Mouse (Mus musculus) olfactory bulb, adult 2 months (tissue): Measurements from ENCODE around the gene Pklr. TPM values are rescaled to one million over a fixed set of nuclear protein-coding genes. Genes with fewer than 3 reads are reported as not detected.

Experiments
- H3K27ac ChIP-seq: fragments of 200-500 bp; 2 replicates; pipeline ENCODE4 v1.5.1; 2012; ENCODE audit warnings: low read depth, low read length; ENCODE audit not compliant: insufficient read depth
- H3K4me1 ChIP-seq: fragments of 200-500 bp; 2 replicates; pipeline ENCODE4 v1.6.1; 2012; ENCODE audit warnings: low read length; ENCODE audit not compliant: control insufficient read depth, insufficient read depth
- H3K4me3 ChIP-seq: fragments of 200-500 bp; 2 replicates; pipeline ENCODE4 v1.5.1; 2012; ENCODE audit warnings: mild to moderate bottlenecking, low read depth, low read length, moderate library complexity; ENCODE audit not compliant: insufficient read depth
- CTCF ChIP-seq: fragments of 200-500 bp; IDR thresholded peaks from 2 replicates; pipeline ENCODE4 v1.5.1; 2012; ENCODE audit warnings: low read depth, mild to moderate bottlenecking, low read length, moderate library complexity; ENCODE audit not compliant: insufficient read depth
- POLR2A ChIP-seq: fragments of 200-500 bp; IDR thresholded peaks from 2 replicates; pipeline ENCODE4 v1.6.1; 2012; ENCODE audit warnings: mild to moderate bottlenecking, low read depth, low read length, moderate library complexity; ENCODE audit not compliant: insufficient read depth
- WGBS: fragments of 180-500 bp; shearing (Covaris S2); methylation state at CpG from one replicate; pipeline ENCODE4 v1.1.7; 2018; 5-methylcytosine and 5-hydroxymethylcytosine counted together
- polyA plus RNA-seq: library from polyadenylated mRNA; stranded (reverse); fragments of >200 nt; gene quantifications from 2 replicates; pipeline ENCODE4 v1.2.4, GENCODE M21; 2012; ENCODE audit warnings: low replicate concordance; ENCODE audit not compliant: missing spikeins, insufficient read depth, insufficient read length

Pklr gene
- polyA plus RNA-seq, 1 experiment, result not detected

DNA sequence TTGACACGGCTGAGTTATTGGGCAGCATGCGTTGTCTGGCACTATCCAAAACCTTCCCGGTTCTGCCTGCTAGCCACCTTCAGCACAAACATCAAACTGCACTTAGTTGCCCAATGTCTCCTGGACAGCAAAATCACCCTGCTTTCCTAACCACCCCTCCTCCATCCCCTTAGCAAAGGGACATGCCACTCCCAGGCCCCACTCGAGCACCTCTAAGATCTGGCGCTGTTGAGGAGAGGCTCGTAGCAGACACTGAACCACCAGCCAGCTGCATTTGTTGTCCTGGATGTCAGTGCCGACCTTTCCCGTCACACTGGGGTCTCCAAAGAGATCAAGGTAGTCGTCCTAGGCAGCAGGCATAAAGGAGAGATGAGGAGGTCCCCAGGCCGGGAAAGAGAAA, 41.9 kb upstream of the Pklr start:
- Histone ChIP-seq H3K4me1 (peaks cover 28% of the 10 kb centered on the region), H3K27ac (no peak overlapping the region), H3K4me3 (no peak overlapping the region)
- WGBS, result 84% methylated on average over 10 of the region's 10 CpGs
- TF ChIP-seq CTCF, result no peak
- TF ChIP-seq POLR2A, result no peak

DNA sequence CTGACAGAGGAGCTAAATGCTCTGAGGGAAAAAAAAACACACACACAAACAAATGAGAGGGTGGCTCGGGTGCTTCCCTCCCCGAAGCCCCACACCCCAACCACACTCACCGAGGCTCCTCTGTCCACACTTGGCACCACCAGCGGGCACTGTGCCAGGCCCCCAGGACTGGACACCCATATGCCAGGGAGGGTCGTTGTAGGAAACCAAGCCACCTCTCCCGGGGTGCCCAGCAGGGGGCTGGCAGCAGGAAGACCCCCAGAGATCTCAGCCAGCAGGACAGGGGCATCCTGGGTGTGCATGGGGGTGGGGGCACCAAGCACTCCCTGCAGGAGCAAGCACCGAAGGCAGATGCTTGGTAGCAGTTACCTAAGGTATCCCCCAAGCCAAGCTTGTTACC, 35.1 kb upstream of the Pklr start, which contains the start of gene Gm43738:
Gene Gm43738 (minus strand): TSS at position 289 of the 400 bp plus-strand sequence.
- peak within 1 kb of the TSS; percentile 68 for H3K4me3 ChIP-seq
- WGBS, result 16% methylated on average over 7 of the region's 7 CpGs
- H3K4me1 ChIP-seq, result peaks cover 7% of the 10 kb centered on the region
- peak within 1 kb of the TSS; percentile 10; the same call in 1 of the 2 replicates for H3K27ac ChIP-seq
- TF ChIP-seq POLR2A (no peak), CTCF (no peak)

DNA sequence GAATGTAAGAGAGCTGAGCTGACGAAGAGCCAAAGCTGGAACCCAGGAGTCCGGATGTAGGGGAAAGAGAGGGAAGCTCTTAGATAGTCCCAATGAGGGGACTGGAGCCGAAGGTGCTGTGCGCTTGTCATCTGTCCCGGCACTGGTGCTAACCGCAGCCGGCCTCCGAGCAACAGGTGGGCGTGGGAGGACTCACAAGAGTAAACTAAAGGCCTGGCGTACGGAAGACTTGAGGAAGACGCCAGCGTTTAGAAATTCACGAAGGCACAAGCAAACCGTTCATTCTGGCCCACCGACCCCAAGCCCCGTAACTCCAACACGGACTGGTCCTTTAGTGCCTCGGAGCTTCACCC, 34.5 kb upstream of the Pklr start:
- WGBS, result under 1% methylated on average over 19 of the region's 19 CpGs

DNA sequence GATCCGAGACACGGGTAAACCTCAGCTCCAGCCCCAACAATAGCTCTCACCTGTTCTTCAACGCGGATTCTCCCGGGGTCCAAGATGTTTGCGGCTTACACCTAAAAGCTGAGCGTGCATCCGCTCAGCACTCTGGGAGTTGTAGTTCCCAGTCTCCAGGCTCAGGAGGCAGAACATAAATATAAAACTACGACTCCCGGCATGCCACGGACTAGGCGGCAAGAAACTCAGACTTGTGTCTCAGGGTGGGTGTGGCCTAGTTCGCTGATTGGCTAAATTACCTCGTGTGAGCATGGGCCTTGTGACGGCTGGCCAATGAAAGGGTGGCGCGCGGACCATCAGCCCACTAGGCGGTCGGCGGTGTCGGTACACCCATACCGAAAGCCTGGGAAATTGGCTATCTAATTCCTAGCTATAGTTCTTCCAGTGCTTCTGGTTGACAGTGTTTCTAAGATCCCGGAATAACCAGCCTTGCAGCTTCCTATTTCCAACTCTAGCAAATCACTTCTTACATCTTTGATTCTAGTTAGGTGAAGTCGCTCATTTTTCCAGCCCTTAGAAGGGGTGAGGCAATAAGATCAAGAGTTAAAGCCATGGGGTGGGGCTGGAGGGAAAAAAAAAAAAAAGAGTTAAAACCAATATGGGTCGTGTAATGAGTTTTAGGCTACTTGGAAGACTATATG, 34.0 kb upstream of the Pklr start, which contains the start of gene Fdps:
Gene Fdps (minus strand): TSS at position 148 of the 683 bp plus-strand sequence.
- WGBS, result under 1% methylated on average over 26 of the region's 26 CpGs
- H3K27ac ChIP-seq, result peak within 1 kb of the TSS; percentile 10; the same call in 1 of the 2 replicates

More for the DNA sequence above, 34.5 kb upstream of the Pklr start:
- H3K4me3 ChIP-seq, result peak overlapping the region; percentile 68
- TF ChIP-seq CTCF, result no peak
- TF ChIP-seq POLR2A, result no peak
- H3K27ac ChIP-seq, result peak overlapping the region; percentile 10; the same call in 1 of the 2 replicates
- peaks cover 7% of the 10 kb centered on the region for H3K4me1 ChIP-seq

DNA sequence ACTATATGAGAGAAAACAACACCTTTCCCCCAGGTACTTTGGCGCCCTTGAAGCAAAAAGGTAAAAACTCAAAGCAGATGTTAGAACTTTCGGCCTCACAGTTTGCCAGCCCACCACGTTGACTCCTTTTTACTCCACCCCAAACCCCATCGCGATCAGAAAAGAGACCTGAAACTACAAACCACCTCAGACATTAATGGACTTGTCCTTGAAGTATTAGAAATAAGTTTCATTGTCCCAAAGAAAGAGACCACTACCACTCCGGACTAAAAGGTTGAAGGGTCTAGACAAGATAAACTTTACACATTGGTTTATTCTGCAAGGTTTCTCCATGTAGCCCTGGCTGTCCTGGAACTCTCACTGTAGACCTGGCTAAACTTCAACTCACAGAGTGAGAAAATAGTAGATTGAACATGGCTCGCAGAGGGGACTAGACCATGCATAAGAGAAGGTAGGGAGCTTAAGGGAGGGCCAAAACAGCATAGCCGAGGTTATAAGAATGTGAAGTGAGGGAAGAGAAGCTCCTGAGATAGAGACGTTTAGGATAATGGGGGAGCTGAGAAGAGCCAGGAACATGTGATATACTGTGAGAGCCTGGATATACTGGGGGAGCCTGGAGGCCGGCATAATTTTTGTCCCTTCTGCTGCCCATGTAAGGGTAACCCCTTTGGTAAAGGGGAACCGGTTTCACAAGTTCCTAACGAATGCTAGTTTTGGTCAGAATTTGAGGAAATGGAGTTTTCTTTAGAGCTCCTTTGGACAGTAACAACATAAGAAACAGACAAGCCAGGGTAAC, 33.2 kb upstream of the Pklr start:
- WGBS, result 59% methylated on average over 12 of the region's 12 CpGs
- H3K4me3 ChIP-seq, result no peak overlapping the region
- peaks cover 7% of the 10 kb centered on the region for H3K4me1 ChIP-seq
- TF ChIP-seq CTCF (no peak), POLR2A (no peak)
- H3K27ac ChIP-seq, result no peak overlapping the region

More for the DNA sequence above, 34.0 kb upstream of the Pklr start, which contains the start of gene Fdps:
- peaks cover 7% of the 10 kb centered on the region for H3K4me1 ChIP-seq
- H3K4me3 ChIP-seq, result peak within 1 kb of the TSS; percentile 68
- TF ChIP-seq POLR2A (peak; percentile 43; the same call in 1 of the 2 replicates), CTCF (no peak)

DNA sequence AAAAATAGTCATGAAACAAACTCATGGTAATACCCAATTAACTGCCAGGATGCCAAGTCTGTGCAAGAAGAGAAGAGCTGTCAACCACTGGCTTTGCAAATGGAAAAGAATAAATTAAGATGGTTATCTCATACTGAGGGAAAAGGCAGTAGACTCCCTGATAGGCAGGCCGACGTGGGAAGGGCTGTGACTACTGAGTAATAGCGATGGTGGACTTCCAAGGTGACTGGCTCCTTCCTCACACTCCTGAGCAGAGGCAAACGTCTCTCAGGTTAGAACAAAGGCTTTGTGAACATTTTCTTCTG, 32.7 kb upstream of the Pklr start:
- no peak for TF ChIP-seq CTCF
- no peak for TF ChIP-seq POLR2A
- WGBS, result 80% methylated on average over 4 of the region's 4 CpGs
- H3K4me1 ChIP-seq, result peaks cover 7% of the 10 kb centered on the region
- H3K4me3 ChIP-seq, result no peak overlapping the region
- no peak overlapping the region for H3K27ac ChIP-seq

DNA sequence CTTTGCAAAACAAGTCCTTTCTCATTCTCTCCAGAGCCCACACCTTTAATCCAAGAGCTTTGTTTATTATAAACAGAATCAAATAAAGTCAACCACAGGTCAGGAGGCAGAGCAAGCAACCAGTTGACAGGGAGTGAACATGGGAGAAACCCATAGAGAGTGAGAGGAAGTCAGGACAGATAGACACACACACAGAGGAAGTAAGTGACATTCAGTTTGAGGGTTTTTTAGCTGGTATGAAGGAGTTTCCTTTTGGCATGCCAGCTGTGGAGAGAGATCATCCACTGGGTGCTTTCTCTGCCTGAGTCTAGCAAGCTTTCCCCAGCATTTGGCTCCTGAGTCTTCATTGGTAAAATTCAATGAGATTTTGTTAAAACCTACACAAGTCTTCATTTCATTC, 29.1 kb upstream of the Pklr start:
- no peak overlapping the region for H3K27ac ChIP-seq
- no peaks in the 10 kb centered on the region for H3K4me1 ChIP-seq
- H3K4me3 ChIP-seq, result no peak overlapping the region
- TF ChIP-seq POLR2A (no peak), CTCF (no peak)

DNA sequence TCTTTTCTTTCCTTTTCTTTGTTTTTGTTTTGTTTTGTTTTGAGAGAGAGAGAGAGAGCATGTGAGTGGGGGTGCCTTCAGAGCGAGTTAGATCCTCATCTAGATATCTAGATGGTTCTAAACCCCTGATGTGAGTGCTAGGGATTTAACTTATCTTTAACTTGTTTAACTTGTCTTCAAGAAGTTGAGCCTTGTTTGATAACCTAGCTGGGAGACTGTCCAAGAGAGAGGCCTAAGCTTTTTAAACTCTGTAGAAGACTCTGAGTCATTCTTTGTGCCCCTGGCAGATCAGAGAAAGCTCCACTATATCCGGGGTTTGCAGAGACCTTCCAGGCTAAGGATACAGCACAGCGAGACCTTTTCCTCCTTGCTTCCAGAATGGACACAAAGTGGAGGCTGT, 28.4 kb upstream of the Pklr start:
- 65% methylated on average over 3 of the region's 3 CpGs for WGBS
- H3K27ac ChIP-seq, result no peak overlapping the region
- H3K4me1 ChIP-seq, result no peaks in the 10 kb centered on the region
- TF ChIP-seq CTCF (no peak), POLR2A (no peak)
- no peak overlapping the region for H3K4me3 ChIP-seq

DNA sequence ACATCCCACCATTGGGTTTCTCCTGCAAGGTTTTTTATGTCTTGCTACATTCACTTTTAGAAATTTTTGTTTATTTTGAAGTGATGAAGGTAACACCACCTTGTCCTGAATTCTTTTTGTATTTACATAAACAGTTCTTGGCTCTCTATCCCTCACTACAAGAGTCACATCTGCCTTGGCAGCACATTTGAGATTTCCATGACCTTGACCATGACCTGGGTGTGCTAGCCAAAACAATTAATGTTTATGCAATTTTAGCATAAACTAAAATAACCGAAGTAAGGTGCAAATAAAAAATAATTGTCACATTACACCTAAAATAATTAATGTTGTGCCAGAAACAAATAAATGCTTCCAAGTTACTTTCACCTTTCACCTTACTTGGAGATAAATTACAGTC, 27.8 kb upstream of the Pklr start:
- Histone ChIP-seq H3K4me1 (no peaks in the 10 kb centered on the region), H3K27ac (no peak overlapping the region), H3K4me3 (no peak overlapping the region)
- no peak for TF ChIP-seq CTCF
- TF ChIP-seq POLR2A, result no peak
- 65% methylated on average over 1 of the region's 1 CpGs for WGBS
